Mouse (Mus musculus) retina, adult 2 months (tissue): Measurements from ENCODE around the gene Arnt2.
A peak's percentile ranks its signal among the peaks of the same experiment; 100 is the strongest.

Experiments
- DNase-seq: peaks from one replicate; pipeline ENCODE4 v3.0.0-alpha.2; 2012; ENCODE audit warnings: low read depth, low spot score

The Arnt2 gene

GRCm38 (mm10) chr7:84409896-84410521, at the start of gene Arnt2:
Arnt2 (minus strand) TSS chr7:84410176.
- DNase-seq = no peak

- DNase-seq = no peak
Measured at GRCm38 (mm10) chr7:84451681-84452080, 41.7 kb upstream of the Arnt2 start.

GRCm38 (mm10) chr7:84449066-84449465, 39.1 kb upstream of the Arnt2 start:
- DNase-seq = no peak

GRCm38 (mm10) chr7:84448512-84448911, 38.5 kb upstream of the Arnt2 start:
- no peak for DNase-seq

- no peak for DNase-seq
Measured at GRCm38 (mm10) chr7:84447740-84448435, 37.9 kb upstream of the Arnt2 start.

GRCm38 (mm10) chr7:84447060-84447459, 37.1 kb upstream of the Arnt2 start:
- DNase-seq = peak; percentile 26

GRCm38 (mm10) chr7:84442343-84442911, 32.5 kb upstream of the Arnt2 start:
- no peak for DNase-seq

GRCm38 (mm10) chr7:84439606-84440005, 29.6 kb upstream of the Arnt2 start:
- DNase-seq = no peak

GRCm38 (mm10) chr7:84434901-84435300, 24.9 kb upstream of the Arnt2 start:
- no peak for DNase-seq

- DNase-seq = no peak
Measured at GRCm38 (mm10) chr7:84432151-84432550, 22.2 kb upstream of the Arnt2 start.

- DNase-seq = no peak
Measured at GRCm38 (mm10) chr7:84427221-84427620, 17.2 kb upstream of the Arnt2 start.

- no peak for DNase-seq
Measured at GRCm38 (mm10) chr7:84424670-84425385, 14.9 kb upstream of the Arnt2 start.

GRCm38 (mm10) chr7:84421753-84422152, 11.8 kb upstream of the Arnt2 start:
- no peak for DNase-seq

GRCm38 (mm10) chr7:84421291-84421665, 11.3 kb upstream of the Arnt2 start:
- DNase-seq = no peak

- DNase-seq = no peak
Measured at GRCm38 (mm10) chr7:84420581-84421290, 10.8 kb upstream of the Arnt2 start.

GRCm38 (mm10) chr7:84417441-84417840, 7.5 kb upstream of the Arnt2 start:
- DNase-seq = no peak

- no peak for DNase-seq
Measured at GRCm38 (mm10) chr7:84412570-84412969, 2.6 kb upstream of the Arnt2 start.

GRCm38 (mm10) chr7:84409241-84409895, 608 bp downstream of the Arnt2 start:
- DNase-seq = no peak

GRCm38 (mm10) chr7:84408282-84408681, 1.7 kb downstream of the Arnt2 start:
- DNase-seq = no peak

- no peak for DNase-seq
Measured at GRCm38 (mm10) chr7:84403371-84403770, 6.6 kb downstream of the Arnt2 start.
